Mouse (Mus musculus): ENCODE results near the gene Ceacam9.

Gene Ceacam9

DNA sequence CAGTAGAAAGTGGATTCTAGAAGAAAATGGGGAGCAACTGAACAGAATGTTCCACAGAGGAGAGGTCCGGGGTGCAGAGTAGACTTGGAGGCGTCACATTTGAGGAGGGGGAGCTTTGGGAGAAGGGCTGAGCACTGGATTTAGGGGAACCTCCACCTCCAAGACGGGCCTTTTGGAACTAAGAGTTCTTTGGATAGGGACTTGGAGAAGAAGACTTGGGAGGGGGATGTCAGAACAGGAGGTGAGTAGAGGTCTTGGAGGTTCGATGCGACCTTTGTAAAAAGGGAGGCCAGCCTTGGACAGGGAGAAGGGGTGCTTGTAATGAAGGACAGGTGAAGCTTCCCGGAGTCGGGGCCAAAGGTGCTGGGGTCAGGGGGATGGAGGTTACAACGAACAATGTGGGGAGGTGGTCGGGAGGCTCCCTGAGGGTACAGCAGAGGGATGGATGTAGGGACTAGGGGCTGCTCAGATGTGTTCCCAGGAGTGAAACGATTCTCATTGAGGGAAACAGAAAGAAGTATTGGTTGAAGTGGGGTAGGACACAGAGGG, 17.4 kb downstream of the Ceacam9 start:
- DNase-seq (ENCODE audit: low spot score in 2 of 2), result no peak

DNA sequence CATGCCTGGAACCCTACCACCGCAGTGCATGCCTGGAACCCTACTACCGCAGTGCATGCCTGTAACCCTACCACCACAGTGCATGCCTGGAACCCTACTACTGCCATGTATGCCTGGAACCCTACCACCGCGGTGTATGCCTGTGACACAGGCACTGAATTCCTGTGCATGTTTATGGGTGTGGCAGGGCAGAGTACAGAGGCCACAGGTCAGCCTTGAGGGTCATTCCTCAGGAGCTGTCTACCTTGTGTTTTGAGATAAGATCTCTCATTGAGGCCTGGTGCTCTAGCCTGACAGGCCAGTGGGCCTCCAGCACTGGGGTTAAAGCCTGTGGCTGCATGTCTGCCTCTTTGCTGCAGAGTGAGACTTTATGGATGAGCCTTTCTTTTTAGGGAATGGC, 23.6 kb downstream of the Ceacam9 start:
- no peak for DNase-seq (ENCODE audit: low spot score in 2 of 2)

DNA sequence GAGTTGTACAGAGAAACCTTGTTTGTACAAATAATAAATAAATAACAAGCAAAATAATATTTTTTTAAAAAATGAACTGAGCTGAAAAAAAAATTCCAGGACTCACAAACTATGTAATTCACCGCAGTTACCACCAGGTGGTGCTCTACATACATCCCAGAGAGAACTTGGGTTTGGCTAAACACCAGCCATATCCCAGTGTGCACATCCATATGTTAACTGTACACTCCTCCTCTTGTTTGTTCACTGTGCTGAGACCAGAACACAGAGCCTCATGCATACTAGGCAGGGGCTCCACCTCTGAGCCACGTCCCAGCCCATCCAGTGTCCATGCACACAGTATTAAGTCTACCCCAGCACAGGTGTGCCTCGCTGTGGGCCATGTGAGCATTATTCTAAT, 24.4 kb downstream of the Ceacam9 start:
- DNase-seq (ENCODE audit: low spot score in 2 of 2), result peak; percentile 55 to 77

DNA sequence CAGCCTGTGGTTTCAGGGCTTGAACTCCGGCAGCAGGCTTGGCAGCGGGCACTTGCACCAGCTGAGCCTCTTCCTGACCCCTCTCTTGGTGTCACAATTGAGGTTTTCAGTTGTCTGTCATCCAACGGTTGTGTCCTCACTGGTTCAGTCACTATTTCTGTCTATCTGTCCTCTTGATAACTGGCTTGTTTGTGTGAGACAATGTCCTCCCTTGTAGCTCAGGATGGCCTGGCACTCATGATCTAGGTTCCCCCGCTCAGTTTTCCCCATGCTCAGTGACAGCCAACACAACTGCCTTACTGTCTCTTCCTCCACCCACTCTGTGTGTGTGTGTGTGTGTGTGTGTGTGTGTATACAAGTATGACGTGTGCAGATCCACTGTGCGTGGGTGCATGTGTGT, 25.9 kb downstream of the Ceacam9 start:
- DNase-seq (ENCODE audit: low spot score in 2 of 2), result no peak

- DNase-seq (ENCODE audit: low spot score in 2 of 2), result no peak
Observed at GRCm38 (mm10) chr7:16752016-16752415, 30.3 kb downstream of the Ceacam9 start.

- no peak for DNase-seq (ENCODE audit: low spot score in 2 of 2)
Observed at GRCm38 (mm10) chr7:16755362-16756017, 33.8 kb downstream of the Ceacam9 start.

DNA sequence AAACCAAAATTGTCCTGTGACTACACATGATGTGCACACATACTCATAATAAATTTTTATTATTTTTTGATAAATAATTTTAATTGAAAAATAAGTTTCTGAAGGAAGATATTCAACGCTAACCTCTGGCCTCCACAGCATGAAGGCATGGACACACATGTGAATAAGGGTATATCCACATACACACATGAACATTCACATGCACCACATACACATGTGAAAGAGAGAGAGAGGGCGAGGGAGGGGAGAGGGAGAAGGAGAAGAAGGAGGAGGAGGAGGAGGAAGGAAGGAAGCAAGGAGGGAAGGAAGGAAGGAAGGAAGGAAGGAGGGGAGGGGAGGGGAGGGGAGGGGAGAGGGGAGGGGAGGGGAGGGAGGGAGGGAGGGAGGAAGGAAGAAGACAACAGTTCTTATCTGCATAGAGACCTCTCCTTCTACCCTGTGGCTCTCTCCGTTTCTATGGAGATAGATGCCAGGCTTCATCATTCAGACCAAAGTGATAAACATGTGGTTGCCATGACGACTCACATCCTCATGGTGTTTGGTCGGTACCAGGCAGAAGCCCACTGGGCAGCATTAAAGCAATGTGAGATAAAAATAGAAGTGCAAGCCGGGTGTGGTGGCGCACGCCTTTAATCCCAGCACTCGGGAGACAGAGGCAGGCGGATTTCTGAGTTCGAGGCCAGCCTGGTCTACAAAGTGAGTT, 37.3 kb downstream of the Ceacam9 start:
- no peak for DNase-seq (ENCODE audit: low spot score in 2 of 2)

- no peak for DNase-seq (ENCODE audit: low spot score in 2 of 2)
Observed at GRCm38 (mm10) chr7:16760292-16760691, 38.6 kb downstream of the Ceacam9 start.

DNA sequence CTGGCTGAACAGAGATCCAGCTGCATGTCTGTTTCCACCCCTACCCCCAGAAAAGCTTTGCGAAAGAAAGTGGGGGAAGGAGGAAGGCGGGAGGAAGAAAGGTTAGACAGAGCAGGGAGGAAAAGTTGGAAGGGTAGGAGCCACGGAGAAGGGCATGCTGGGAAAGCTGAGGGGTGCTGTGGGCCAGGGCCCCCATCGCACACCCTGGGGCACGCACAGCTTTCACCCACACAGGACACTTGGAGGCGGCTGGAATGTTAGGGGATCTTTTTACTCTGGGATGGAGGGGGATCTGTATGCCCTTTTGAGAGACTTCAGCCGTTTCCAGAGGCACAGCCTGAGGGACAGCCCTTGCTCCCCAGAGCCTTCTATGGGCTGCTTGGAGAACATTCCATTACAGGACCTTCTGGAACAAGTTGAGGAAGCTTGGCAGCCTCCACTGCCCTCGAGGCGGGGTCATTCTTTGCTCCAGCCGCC, 39.3 kb downstream of the Ceacam9 start:
- DNase-seq (ENCODE audit: low spot score in 2 of 2), result no peak

DNA sequence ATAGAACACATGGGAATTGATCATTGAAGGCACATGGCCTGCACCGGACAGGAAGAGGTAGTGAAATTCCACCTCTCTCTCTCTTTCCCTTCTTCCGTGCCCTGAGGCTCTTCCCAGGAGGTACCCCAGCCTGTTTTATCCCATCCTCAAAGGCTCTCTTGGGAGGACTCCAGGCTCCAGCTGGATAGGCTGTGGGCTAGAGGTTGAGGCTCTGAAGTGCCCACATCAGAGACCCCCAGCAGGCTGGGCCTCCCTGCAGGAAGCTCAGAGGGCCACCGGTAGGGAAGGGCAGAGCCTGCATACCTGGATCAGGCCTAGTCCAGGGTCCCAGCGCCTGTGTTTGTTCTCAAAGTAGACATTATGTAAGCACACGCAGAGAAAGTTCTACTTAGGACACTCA, 39.9 kb downstream of the Ceacam9 start:
- DNase-seq (ENCODE audit: low spot score in 2 of 2), result no peak

- no peak for DNase-seq (ENCODE audit: low spot score in 2 of 2)
Observed at GRCm38 (mm10) chr7:16763463-16764218, 41.9 kb downstream of the Ceacam9 start.

- DNase-seq (ENCODE audit: low spot score in 2 of 2), result no peak
Observed at GRCm38 (mm10) chr7:16766443-16766842, 44.7 kb downstream of the Ceacam9 start.

All from spleen, postnatal 4 days (tissue).